Mouse (Mus musculus) stomach, postnatal 0 days (tissue): ENCODE data around the gene Gp1ba. TPM values are rescaled to one million over a fixed set of nuclear protein-coding genes. Genes with fewer than 3 reads are reported as not detected.

ENCODE experiments used
- ATAC-seq: fragments of 200-750 bp; cut with Nextera tagmentation; 2 replicates; pipeline ENCODE4 v1.8.0; 2017; ENCODE audit not compliant: low FRiP score, low TSS enrichment
- DNase-seq: peaks from one replicate; pipeline ENCODE4 v3.0.0-alpha.2; 2016; ENCODE audit warnings: low spot score
- H3K27ac ChIP-seq: fragments of 300-500 bp; sonication (generic); replicated peaks from 2 replicates; pipeline ENCODE4 v1.5.1; 2014; ENCODE audit warnings: mild to moderate bottlenecking, control low read depth
- H3K27me3 ChIP-seq: fragments of 300-500 bp; sonication (generic); 2 replicates; pipeline ENCODE4 v1.6.1; 2014; ENCODE audit warnings: low read length; ENCODE audit not compliant: control insufficient read depth, insufficient read depth
- H3K36me3 ChIP-seq: fragments of 300-500 bp; sonication (generic); 2 replicates; pipeline ENCODE4 v1.6.1; 2014; ENCODE audit warnings: low read length, mixed read lengths; ENCODE audit not compliant: control insufficient read depth, insufficient read depth
- H3K4me1 ChIP-seq: fragments of 300-500 bp; sonication (generic); replicated peaks from 2 replicates; pipeline ENCODE4 v1.6.1; 2014; ENCODE audit warnings: antibody characterized with exemption; ENCODE audit not compliant: control insufficient read depth, insufficient read depth
- H3K4me2 ChIP-seq: fragments of 300-500 bp; sonication (generic); replicated peaks from 2 replicates; pipeline ENCODE4 v1.6.1; 2014; ENCODE audit warnings: low read depth, mild to moderate bottlenecking, control low read depth, moderate library complexity
- H3K4me3 ChIP-seq: fragments of 300-500 bp; sonication (generic); 2 replicates; pipeline ENCODE4 v1.5.1; 2014; ENCODE audit warnings: low read depth, low read length, control low read depth
- H3K9ac ChIP-seq: fragments of 300-500 bp; sonication (generic); 2 replicates; pipeline ENCODE4 v1.6.1; 2014; ENCODE audit warnings: mild to moderate bottlenecking, low read length, control low read depth, mixed read lengths
- H3K9me3 ChIP-seq: fragments of 300-500 bp; sonication (generic); 2 replicates; pipeline ENCODE4 v1.6.1; 2016; ENCODE audit warnings: low read length; ENCODE audit not compliant: control insufficient read depth
- CTCF ChIP-seq: IDR thresholded peaks from 2 replicates; pipeline ENCODE4 v1.5.1; 2016; ENCODE audit warnings: antibody characterized with exemption, low read depth, mild to moderate bottlenecking, moderate library complexity
- EP300 ChIP-seq: optimal IDR thresholded peaks from 2 replicates; pipeline ENCODE3; 2016; ENCODE audit warnings: antibody characterized with exemption
- WGBS: fragments of 180-500 bp; shearing (Covaris S2); extraction: QIAGEN DNeasy Blood & Tissue Kit; methylation state at CpG from one replicate; pipeline ENCODE4 v1.1.7; 2014; 5-methylcytosine and 5-hydroxymethylcytosine counted together
- polyA plus RNA-seq: library from polyadenylated mRNA; unstranded; fragments of >200 nt; fragmentation: Nextera tagmentation; extraction: Ambion mirVana; gene quantifications from 2 replicates; pipeline ENCODE4 v1.2.1, GENCODE M21; 2015

Gene Gp1ba
- polyA plus RNA-seq, 1 experiment from 2014 or later, result 0.07 TPM

DNA sequence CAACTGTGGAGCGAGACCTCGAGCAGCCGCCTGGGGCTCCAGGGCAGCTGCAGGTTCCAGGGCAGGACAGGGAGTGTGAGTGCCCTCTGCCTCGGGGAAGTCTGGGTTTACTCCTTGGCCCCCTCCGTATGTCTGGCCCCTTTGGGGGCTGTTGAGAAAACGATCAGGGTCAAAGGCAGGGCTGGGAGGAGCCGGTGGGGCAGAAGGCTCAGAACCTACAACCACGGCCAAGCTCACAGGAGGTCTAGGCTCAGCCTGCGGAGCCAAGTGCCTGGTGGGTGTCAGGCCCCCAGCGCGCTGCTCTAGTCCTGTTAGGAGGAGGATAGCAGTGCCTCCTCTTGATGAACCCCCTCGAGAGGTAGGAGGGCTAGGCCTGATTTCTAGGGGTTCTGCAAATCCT, 42.2 kb downstream of the Gp1ba start:
- H3K4me2 ChIP-seq, result no peak overlapping the region
- DNase-seq (no peak), ATAC-seq (no peak)
- no peaks in the 10 kb centered on the region for H3K27me3 ChIP-seq
- H3K4me1 ChIP-seq, result no peaks in the 10 kb centered on the region
- no peak overlapping the region for H3K27ac ChIP-seq
- H3K9me3 ChIP-seq, result no peaks in the 10 kb centered on the region
- no peak overlapping the region for H3K9ac ChIP-seq
- H3K4me3 ChIP-seq, result no peak overlapping the region
- peaks cover 24% of the 10 kb centered on the region for H3K36me3 ChIP-seq
- WGBS, result 67% methylated on average over 12 of the region's 12 CpGs
- TF ChIP-seq EP300, result no peak
- no peak for TF ChIP-seq CTCF

DNA sequence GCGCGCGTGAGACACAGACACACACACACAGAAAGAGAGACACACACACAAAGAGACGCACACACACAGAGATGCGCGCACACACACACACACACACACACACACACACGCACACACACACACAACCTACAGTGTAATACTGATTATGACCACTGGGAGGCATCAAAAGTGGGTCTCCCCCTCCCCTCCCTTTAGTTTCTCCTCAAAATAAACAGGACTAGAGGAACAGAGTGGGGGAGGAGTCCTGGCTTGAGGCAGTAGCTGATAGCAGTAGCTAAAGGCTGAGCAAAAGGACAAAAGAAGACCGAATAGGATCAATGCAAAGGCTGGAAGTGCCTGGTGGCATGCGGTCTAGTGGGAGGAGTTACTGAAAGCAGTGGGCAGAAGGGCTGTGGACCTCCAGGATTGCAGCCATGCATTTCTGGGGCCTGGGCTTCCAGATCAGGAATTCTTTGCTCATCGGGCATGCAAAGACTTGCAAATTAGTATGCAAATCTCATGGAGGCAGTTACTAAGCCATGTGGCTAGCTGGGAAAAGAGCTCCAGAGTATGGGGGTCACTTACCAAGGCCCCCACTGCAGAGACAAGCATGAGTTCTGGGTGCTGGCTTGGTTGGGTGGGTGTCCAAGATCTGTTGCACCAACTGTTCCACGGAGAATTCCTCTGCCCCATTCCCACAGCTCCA, 43.1 kb downstream of the Gp1ba start:
- ATAC-seq (peak; percentile 70), DNase-seq (peak; percentile 51)
- WGBS, result 32% methylated on average over 11 of the region's 11 CpGs
- Histone ChIP-seq H3K9ac (no peak overlapping the region), H3K9me3 (no peaks in the 10 kb centered on the region), H3K36me3 (peaks cover 21% of the 10 kb centered on the region; the same call in 1 of the 2 replicates), H3K4me3 (no peak overlapping the region), H3K27ac (no peak overlapping the region), H3K4me1 (no peaks in the 10 kb centered on the region), H3K27me3 (no peaks in the 10 kb centered on the region), H3K4me2 (no peak overlapping the region)
- TF ChIP-seq EP300 (no peak), CTCF (peak; percentile 87)

DNA sequence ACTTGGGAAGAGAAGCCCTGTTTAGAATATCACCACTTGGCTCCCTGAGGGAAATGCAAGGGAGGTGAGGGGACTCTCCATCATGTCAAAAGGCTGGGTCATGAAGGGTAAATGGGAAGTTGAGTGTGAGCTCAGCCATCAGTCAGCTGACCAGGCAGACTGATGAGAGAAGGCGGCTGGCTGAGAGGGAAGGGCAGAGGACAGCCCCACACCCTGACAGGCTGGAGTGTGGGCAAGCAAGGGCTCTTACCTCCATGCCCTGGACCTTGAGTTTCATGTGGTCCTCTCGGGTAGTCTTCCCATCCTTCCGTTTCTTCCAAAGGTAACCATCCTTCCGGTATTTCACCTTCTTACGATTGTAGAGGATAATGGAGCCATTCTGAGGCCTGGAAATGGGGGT, 44.7 kb downstream of the Gp1ba start:
- H3K27me3 ChIP-seq, result no peaks in the 10 kb centered on the region
- no peak overlapping the region for H3K4me3 ChIP-seq
- H3K4me1 ChIP-seq, result 0 out of 2 replicates have a peak, but pooled peaks cover 4% of the 10 kb centered on the region
- DNase-seq, result no peak
- no peak overlapping the region for H3K27ac ChIP-seq
- no peak overlapping the region for H3K4me2 ChIP-seq
- 82% methylated on average over 5 of the region's 5 CpGs for WGBS
- peaks cover 21% of the 10 kb centered on the region; the same call in 1 of the 2 replicates for H3K36me3 ChIP-seq
- no peaks in the 10 kb centered on the region for H3K9me3 ChIP-seq
- no peak for TF ChIP-seq EP300
- TF ChIP-seq CTCF, result no peak
- H3K9ac ChIP-seq, result no peak overlapping the region
- no peak for ATAC-seq

DNA sequence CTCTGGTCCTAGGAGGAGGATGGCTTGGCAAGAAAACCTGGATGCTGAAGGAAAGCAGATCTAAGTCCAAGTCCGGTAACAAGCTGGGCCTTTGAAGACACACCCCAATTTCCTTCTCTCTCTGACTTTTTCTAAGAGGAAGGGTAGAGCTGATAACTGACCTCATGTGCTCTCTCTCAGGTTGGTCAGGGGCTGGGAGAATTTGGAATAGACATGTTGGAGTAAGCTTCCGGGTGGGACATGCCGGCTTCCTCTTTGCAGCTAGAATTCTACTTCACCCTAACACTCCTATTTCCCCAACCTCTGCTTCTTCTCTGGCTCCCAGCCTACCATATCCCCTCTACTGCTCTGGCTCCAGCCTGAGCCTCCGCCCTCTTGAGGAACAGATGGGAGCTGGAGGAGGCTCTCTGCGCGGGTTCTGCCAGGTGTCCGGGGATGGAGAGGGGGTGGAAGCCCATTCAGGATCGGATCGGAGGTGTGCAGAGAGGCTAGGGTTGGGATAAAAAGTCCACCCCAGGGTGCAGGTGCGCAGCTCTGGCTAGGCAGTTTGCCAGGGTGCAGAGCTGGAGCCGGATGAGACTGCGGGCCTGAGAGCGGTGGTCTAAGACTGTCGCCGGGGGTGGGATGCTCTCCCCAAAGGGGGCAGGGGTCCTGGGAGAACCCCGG, 48.1 kb downstream of the Gp1ba start:
- Histone ChIP-seq H3K9me3 (no peaks in the 10 kb centered on the region), H3K4me2 (peak overlapping the region; percentile 94), H3K36me3 (peaks cover 11% of the 10 kb centered on the region; the same call in 1 of the 2 replicates), H3K27ac (peak overlapping the region; percentile 95), H3K27me3 (no peaks in the 10 kb centered on the region), H3K4me3 (peak overlapping the region; percentile 85), H3K4me1 (0 out of 2 replicates have a peak, but pooled peaks cover 4% of the 10 kb centered on the region), H3K9ac (peak overlapping the region; percentile 87)
- 2% methylated on average over 16 of the region's 16 CpGs for WGBS
- TF ChIP-seq CTCF (peak; percentile 47), EP300 (no peak)
- DNase-seq (peak; percentile 45), ATAC-seq (peak; percentile 46)

DNA sequence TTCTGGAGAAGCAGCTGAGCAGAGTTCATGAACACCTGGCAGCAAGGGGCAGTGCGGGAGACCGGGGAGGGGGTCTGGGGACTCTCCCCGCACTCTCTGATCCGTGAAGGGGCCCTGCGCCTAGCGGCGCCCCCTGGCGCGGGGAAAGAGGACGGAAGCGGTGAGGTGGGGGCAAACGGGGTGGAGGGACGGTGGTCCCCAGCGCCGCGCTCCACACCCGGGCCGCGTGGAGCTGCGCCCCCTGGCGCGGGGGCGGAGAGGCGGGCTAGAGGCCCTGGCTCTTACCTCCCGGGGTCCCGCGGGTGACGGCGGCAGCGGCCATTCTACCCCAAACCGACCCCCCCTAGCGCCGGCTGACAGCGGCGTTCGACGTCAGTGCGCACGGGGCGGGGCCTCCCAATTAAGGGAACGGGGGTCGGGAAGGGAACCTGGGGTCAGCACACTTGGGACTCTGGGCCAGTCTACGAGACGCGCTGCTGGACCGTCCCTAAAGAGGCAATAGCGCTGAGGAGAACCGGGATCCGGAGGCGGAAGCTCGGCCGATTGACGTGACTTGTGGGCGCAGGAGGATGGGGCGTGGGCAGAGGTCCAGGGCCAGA, 48.8 kb downstream of the Gp1ba start, which contains the start of gene Camta2:
TSS of gene Camta2 (minus strand) at position 505 of the 599 bp plus-strand sequence.
- under 1% methylated on average over 48 of the region's 55 CpGs for WGBS
- no peaks in the 10 kb centered on the region for H3K9me3 ChIP-seq
- H3K27ac ChIP-seq, result peak within 1 kb of the TSS; percentile 95
- TF ChIP-seq EP300 (no peak), CTCF (peak; percentile 65)
- H3K4me1 ChIP-seq, result 0 out of 2 replicates have a peak, but pooled peaks cover 4% of the 10 kb centered on the region
- peak within 1 kb of the TSS; percentile 94 for H3K4me2 ChIP-seq
- peak; percentile 80 for DNase-seq
- peak; percentile 83 for ATAC-seq
- H3K9ac ChIP-seq, result peak within 1 kb of the TSS; percentile 87
- H3K27me3 ChIP-seq, result no peaks in the 10 kb centered on the region
- H3K36me3 ChIP-seq, result peaks cover 8% of the 10 kb centered on the region; the same call in 1 of the 2 replicates
- H3K4me3 ChIP-seq, result peak within 1 kb of the TSS; percentile 85
